ENCODE assay signal across 11 mouse cellular contexts in the genomic region with DNA sequence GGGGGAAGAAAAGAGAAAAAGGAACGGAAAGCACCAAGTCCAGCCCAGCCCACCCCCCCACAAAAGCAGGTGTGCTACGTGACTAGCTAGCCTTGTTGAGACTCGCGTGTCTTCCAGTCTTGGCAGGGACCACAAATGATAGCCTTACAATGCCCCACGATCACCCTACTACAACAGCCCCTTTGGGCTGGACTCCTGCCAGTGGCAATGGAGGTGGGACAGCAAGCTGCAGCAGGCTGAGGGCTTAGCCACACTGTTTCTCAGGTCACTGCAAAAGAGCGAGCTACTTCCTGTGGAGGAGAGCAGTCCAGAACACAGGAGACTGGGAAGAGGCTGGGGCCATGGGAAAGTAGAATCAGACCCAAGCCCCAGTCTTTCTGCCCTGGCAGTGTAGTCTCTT.
DNase-seq lines count a peak whose midpoint lies in the region; ATAC-seq lines count a peak whose summit lies in the region.
"Had no signal": no experiment of that assay in that cellular context is flagged by ENCODE, and none has a peak within 500 bp of the region (broad histone marks: within the 10 kb centered on the region; RNA-seq: fewer than 3 reads in every experiment).

No protein-coding gene starts in this region.

- no peaks in the 10 kb centered on the region for H3K27me3 ChIP-seq in heart, embryonic 15.5 days

- no peaks in the 10 kb centered on the region for H3K36me3 ChIP-seq in heart, embryonic 15.5 days

- no peak for DNase-seq in heart, postnatal 10 days
- peak; percentile 61 for DNase-seq in urinary bladder, postnatal 14 days (ENCODE audit: low spot score)
- no peak for DNase-seq in urinary bladder, postnatal 36 days (ENCODE audit: low spot score in 2 of 2)
- DNase-seq in heart, postnatal 4 days: peak; percentile 56
- DNase-seq in frontal cortex, postnatal 36 days (ENCODE audit: low spot score in 2 of 2): no peak
- no peak for DNase-seq in spleen, postnatal 36 days (ENCODE audit: low spot score in 2 of 2)
- DNase-seq: adrenal gland, adult 8-10 months had no signal

- intact Hi-C loops in heart, postnatal 10 days (cut with DNase I): no loop called here

- H3K4me3 ChIP-seq in heart, embryonic 15.5 days: no peak overlapping the region
- H3K4me3 ChIP-seq: midbrain, embryonic 10.5 days had no signal

- peaks cover 43% of the 10 kb centered on the region for H3K4me1 ChIP-seq in heart, embryonic 15.5 days (replicated peaks)
- H3K4me1 ChIP-seq: midbrain, embryonic 10.5 days had no signal

- no peak overlapping the region for H3K9ac ChIP-seq in heart, embryonic 15.5 days

- H3K27ac ChIP-seq in heart, embryonic 15.5 days: peak overlapping the region; percentile 63
- H3K27ac ChIP-seq: midbrain, embryonic 10.5 days had no signal

- no peak overlapping the region for H3K4me2 ChIP-seq in heart, embryonic 15.5 days

- ATAC-seq in heart, embryonic 15.5 days (replicated peaks; ENCODE audit: insufficient number of reproducible peaks, insufficient read depth, low FRiP score, low read depth): peak; percentile 28; the same call in 1 of the 2 replicates
- ATAC-seq: intestine, embryonic 16.5 days; lung, postnatal 0 days had no signal

- 44% methylated on average over 6 of the region's 6 CpGs for WGBS in heart, embryonic 15.5 days

- H3K9me3 ChIP-seq in heart, embryonic 15.5 days (replicated peaks): no peaks in the 10 kb centered on the region
- H3K9me3 ChIP-seq: midbrain, embryonic 10.5 days had no signal

Comparison
In these comparisons a context has a peak if more than half of its experiments do, and no peak if none do; other contexts are left out.
1. DNase-seq: peak in urinary bladder, postnatal 14 days (single experiment) and heart, postnatal 4 days (single experiment); none in heart, postnatal 10 days (0 of 2), urinary bladder, postnatal 36 days (0 of 2), frontal cortex, postnatal 36 days (0 of 2) and spleen, postnatal 36 days (0 of 2).